Comparison of ENCODE assay signal across 17 mouse cellular contexts in the genomic region with DNA sequence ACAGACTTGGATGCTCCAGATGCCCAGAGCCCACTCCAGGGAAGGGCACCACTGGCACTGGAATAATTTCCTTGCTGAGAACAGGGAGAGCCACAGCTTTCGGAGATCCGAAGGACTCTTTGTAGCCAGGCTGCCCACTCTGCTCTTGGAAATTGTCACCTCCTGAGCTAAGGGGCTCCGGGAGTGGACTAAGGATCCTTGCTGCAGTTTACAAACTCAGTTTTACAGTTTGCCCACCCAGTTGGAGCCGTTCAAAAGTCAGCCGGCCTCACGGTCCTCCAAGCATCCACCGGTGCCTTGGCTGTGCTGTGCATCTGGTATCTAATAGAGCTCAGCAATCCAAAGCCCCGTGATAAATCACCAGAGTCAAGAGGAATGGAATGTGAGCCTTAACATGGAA.
"Had no signal": no experiment of that assay in that cellular context is flagged by ENCODE, and none has a peak within 500 bp of the region (broad histone marks: within the 10 kb centered on the region; RNA-seq: fewer than 3 reads in every experiment).

No protein-coding gene starts in this region.

- DNase-seq: kidney, adult 2 months; kidney, postnatal 10 days; lung, adult 2 months; lung, postnatal 36 days; retina, postnatal 1 day; right cerebral cortex, postnatal 4 days; thymus, adult 2 months; thymus, postnatal 25 days had no signal

- H3K27ac ChIP-seq: left cerebral cortex, adult 2 months; limb, embryonic 10.5 days; liver, embryonic 15.5 days; midbrain, embryonic 10.5 days; neural tube, embryonic 13.5 days; stomach, embryonic 15.5 days had no signal

- H3K9me3 ChIP-seq: limb, embryonic 10.5 days; liver, embryonic 15.5 days; midbrain, embryonic 10.5 days; neural tube, embryonic 13.5 days; stomach, embryonic 15.5 days had no signal

- H3K4me3 ChIP-seq: left cerebral cortex, adult 2 months; limb, embryonic 10.5 days; liver, embryonic 15.5 days; midbrain, embryonic 10.5 days; neural tube, embryonic 13.5 days; stomach, embryonic 15.5 days had no signal

- H3K9ac ChIP-seq: liver, embryonic 15.5 days; neural tube, embryonic 13.5 days; stomach, embryonic 15.5 days had no signal

- H3K27me3 ChIP-seq: liver, embryonic 15.5 days; neural tube, embryonic 13.5 days; stomach, embryonic 15.5 days had no signal

- ATAC-seq: lung, postnatal 0 days; midbrain, embryonic 16.5 days had no signal

- H3K4me2 ChIP-seq: liver, embryonic 11.5 days; liver, embryonic 15.5 days; neural tube, embryonic 13.5 days; stomach, embryonic 15.5 days had no signal
